Comparison of ENCODE assay signal across 10 mouse cellular contexts in the genomic region with DNA sequence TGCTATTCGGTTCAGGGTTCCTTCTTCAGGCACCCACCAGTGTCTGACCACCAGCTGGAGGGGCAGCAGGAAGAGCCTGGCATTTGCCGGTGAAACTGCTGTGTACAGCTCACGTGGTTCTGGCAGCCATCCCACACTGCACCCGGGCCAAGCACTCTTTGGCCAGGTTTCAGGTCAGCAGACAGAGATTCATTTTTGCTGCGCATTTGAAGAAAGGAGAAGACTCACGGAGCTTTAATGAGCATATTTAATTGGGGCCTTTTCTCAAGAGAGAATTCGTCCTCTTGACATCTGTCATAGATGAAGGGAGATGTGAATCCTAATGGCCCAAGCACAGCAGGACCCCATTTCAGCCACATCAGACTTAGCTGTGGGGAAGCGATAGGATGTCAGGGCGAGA.
DNase-seq lines count a peak whose midpoint lies in the region; ATAC-seq and TF ChIP-seq lines count a peak whose summit lies in the region.
"Had no signal": no experiment of that assay in that cellular context is flagged by ENCODE, and none has a peak within 500 bp of the region (broad histone marks: within the 10 kb centered on the region; RNA-seq: fewer than 3 reads in every experiment).

No protein-coding gene starts in this region.

- no peak overlapping the region for H3K9ac ChIP-seq in embryonic facial prominence, embryonic 14.5 days (ENCODE audit: low read depth, low read length)
- no peak overlapping the region for H3K9ac ChIP-seq in liver, postnatal 0 days (replicated peaks)
- H3K9ac ChIP-seq: heart, embryonic 13.5 days; lung, embryonic 15.5 days had no signal

- no peak overlapping the region for H3K4me3 ChIP-seq in embryonic facial prominence, embryonic 14.5 days (ENCODE audit: low read depth, low read length)
- H3K4me3 ChIP-seq in embryonic facial prominence, embryonic 10.5 days = no peak overlapping the region
- H3K4me3 ChIP-seq in liver, postnatal 0 days (ENCODE audit: low read depth, low read length) = no peak overlapping the region
- H3K4me3 ChIP-seq: heart, embryonic 13.5 days; lung, embryonic 15.5 days had no signal

- H3K4me2 ChIP-seq in embryonic facial prominence, embryonic 14.5 days (ENCODE audit: low read depth, low read length) = no peak overlapping the region
- no peak overlapping the region for H3K4me2 ChIP-seq in liver, postnatal 0 days (ENCODE audit: low read depth, low read length)
- H3K4me2 ChIP-seq: heart, embryonic 13.5 days; lung, embryonic 15.5 days had no signal

- H3K36me3 ChIP-seq in embryonic facial prominence, embryonic 14.5 days (ENCODE audit: control insufficient read depth, insufficient read depth, low read length) = no peaks in the 10 kb centered on the region
- no peaks in the 10 kb centered on the region for H3K36me3 ChIP-seq in embryonic facial prominence, embryonic 10.5 days (replicated peaks)
- H3K36me3 ChIP-seq in liver, postnatal 0 days (replicated peaks; ENCODE audit: insufficient read depth, low read length) = no peaks in the 10 kb centered on the region
- H3K36me3 ChIP-seq: heart, embryonic 13.5 days; lung, embryonic 15.5 days had no signal

- TF ChIP-seq CTCF in liver, postnatal 0 days (IDR thresholded peaks at IDR 0.05; ENCODE audit: low read depth) = no peak

- no peak for TF ChIP-seq EP300 in liver, postnatal 0 days (IDR thresholded peaks at IDR 0.05; ENCODE audit: low read depth)

- H3K9me3 ChIP-seq in embryonic facial prominence, embryonic 14.5 days (ENCODE audit: control insufficient read depth, low read length) = no peaks in the 10 kb centered on the region
- H3K9me3 ChIP-seq in embryonic facial prominence, embryonic 10.5 days = no peaks in the 10 kb centered on the region
- no peaks in the 10 kb centered on the region for H3K9me3 ChIP-seq in liver, postnatal 0 days (ENCODE audit: low read length)
- H3K9me3 ChIP-seq: heart, embryonic 13.5 days; lung, embryonic 15.5 days had no signal

- no peaks in the 10 kb centered on the region for H3K27me3 ChIP-seq in embryonic facial prominence, embryonic 14.5 days (replicated peaks; ENCODE audit: control insufficient read depth, insufficient read depth, low read length)
- H3K27me3 ChIP-seq in embryonic facial prominence, embryonic 10.5 days (replicated peaks; ENCODE audit: low read depth, poor library complexity, severe bottlenecking) = no peaks in the 10 kb centered on the region
- no peaks in the 10 kb centered on the region for H3K27me3 ChIP-seq in liver, postnatal 0 days (ENCODE audit: insufficient read depth, low read length)
- H3K27me3 ChIP-seq: heart, embryonic 13.5 days; lung, embryonic 15.5 days had no signal

- H3K27ac ChIP-seq in embryonic facial prominence, embryonic 14.5 days (replicated peaks; ENCODE audit: low read depth, low read length) = no peak overlapping the region
- H3K27ac ChIP-seq in embryonic facial prominence, embryonic 10.5 days (replicated peaks) = no peak overlapping the region
- no peak overlapping the region for H3K27ac ChIP-seq in liver, postnatal 0 days (ENCODE audit: low read depth)
- H3K27ac ChIP-seq: heart, embryonic 13.5 days; lung, embryonic 15.5 days had no signal

- peak; percentile 42 for DNase-seq in embryonic facial prominence, embryonic 14.5 days (ENCODE audit: low spot score)
- no peak for DNase-seq in embryonic facial prominence, embryonic 10.5 days (ENCODE audit: low spot score)
- peak; percentile 15 for DNase-seq in liver, postnatal 0 days
- DNase-seq in liver = no peak
- DNase-seq in cerebellum, adult 9-11 months = peak; percentile 92
- DNase-seq in kidney, postnatal 36 days = peak; percentile 79 to 89
- no peak for DNase-seq in c-Kit-positive CD71-positive TER-119-positive erythroid progenitor cells, embryonic 14.5 days (ENCODE audit: low spot score)

- H3K4me1 ChIP-seq in embryonic facial prominence, embryonic 14.5 days (ENCODE audit: control insufficient read depth, insufficient read depth, low read length) = no peaks in the 10 kb centered on the region
- no peaks in the 10 kb centered on the region for H3K4me1 ChIP-seq in embryonic facial prominence, embryonic 10.5 days
- no peaks in the 10 kb centered on the region; the same call in 1 of the 2 replicates for H3K4me1 ChIP-seq in liver, postnatal 0 days (ENCODE audit: insufficient read depth)
- H3K4me1 ChIP-seq: heart, embryonic 13.5 days; lung, embryonic 15.5 days had no signal

- WGBS in embryonic facial prominence, embryonic 14.5 days = 76% methylated on average over 9 of the region's 9 CpGs
- 81% methylated on average over 9 of the region's 9 CpGs for WGBS in embryonic facial prominence, embryonic 10.5 days
- 70% methylated on average over 9 of the region's 9 CpGs for WGBS in liver, postnatal 0 days (ENCODE audit: insufficient replicate concordance)

- peak; percentile 68; the same call in 1 of the 2 replicates for ATAC-seq in embryonic facial prominence, embryonic 14.5 days (ENCODE audit: low read depth)
- ATAC-seq in liver, postnatal 0 days = no peak
- ATAC-seq in granulocyte monocyte progenitor cell, adult 5-6 weeks (replicated peaks; ENCODE audit: poor library complexity, severe bottlenecking) = no peak

Comparison
In these comparisons a context has a peak if more than half of its experiments do, and no peak if none do; other contexts are left out.
1. DNase-seq: peak in embryonic facial prominence, embryonic 14.5 days (single experiment), liver, postnatal 0 days (single experiment), cerebellum, adult 9-11 months (single experiment) and kidney, postnatal 36 days (2 of 2); none in embryonic facial prominence, embryonic 10.5 days (single experiment), liver (single experiment) and c-Kit-positive CD71-positive TER-119-positive erythroid progenitor cells, embryonic 14.5 days (single experiment).